Mouse (Mus musculus) liver, adult 2 months (tissue): ENCODE results near the gene Ppm1h. TPM values are rescaled to one million over a fixed set of nuclear protein-coding genes. Genes with fewer than 3 reads are reported as not detected.
A peak's percentile ranks its signal among the peaks of the same experiment; 100 is the strongest.

Experiments
- DNase-seq: peaks from one replicate; pipeline ENCODE4 v3.0.0-alpha.2; 2011; ENCODE audit warnings: low read depth, low spot score; ENCODE audit errors: extremely low read depth
- H3K27ac ChIP-seq: fragments of 200-500 bp; replicated peaks from 2 replicates; pipeline ENCODE4 v1.5.1; 2012; ENCODE audit warnings: low read depth, mild to moderate bottlenecking, control low read depth, inconsistent platforms, low read length; ENCODE audit not compliant: insufficient read depth
- H3K27me3 ChIP-seq: fragments of 200-500 bp; 2 replicates; pipeline ENCODE4 v1.6.1; 2012; ENCODE audit warnings: mild to moderate bottlenecking, moderate library complexity, low read length, inconsistent platforms; ENCODE audit not compliant: control insufficient read depth, insufficient read depth
- H3K36me3 ChIP-seq: fragments of 200-500 bp; 2 replicates; pipeline ENCODE4 v1.6.1; 2012; ENCODE audit warnings: low read length, inconsistent platforms; ENCODE audit not compliant: control insufficient read depth, insufficient read depth
- H3K4me1 ChIP-seq: fragments of 200-500 bp; 2 replicates; pipeline ENCODE4 v1.6.1; 2011; ENCODE audit warnings: low read length; ENCODE audit not compliant: control insufficient read depth, insufficient read depth
- H3K4me3 ChIP-seq: fragments of 200-500 bp; 2 replicates; pipeline ENCODE4 v1.5.1; 2011; ENCODE audit warnings: low read depth, mild to moderate bottlenecking, control low read depth, low read length, moderate library complexity; ENCODE audit not compliant: insufficient read depth
- H3K79me2 ChIP-seq: fragments of 200-500 bp; 2 replicates; pipeline ENCODE4 v1.6.1; 2012; ENCODE audit warnings: inconsistent platforms, mild to moderate bottlenecking, low read length, moderate library complexity; ENCODE audit not compliant: control insufficient read depth, insufficient read depth
- H3K9ac ChIP-seq: fragments of 200-500 bp; 2 replicates; pipeline ENCODE4 v1.6.1; 2012; ENCODE audit warnings: low read depth, mild to moderate bottlenecking, control low read depth, inconsistent platforms, low read length
- CTCF ChIP-seq: fragments of 200-500 bp; IDR thresholded peaks from 2 replicates; pipeline ENCODE4 v1.5.1; 2011; ENCODE audit warnings: low read depth, low read length, control low read depth
- POLR2A ChIP-seq: fragments of 200-500 bp; IDR thresholded peaks from 2 replicates; pipeline ENCODE4 v1.6.1; 2011; ENCODE audit warnings: low read length, control low read depth; ENCODE audit not compliant: insufficient read depth; ENCODE audit errors: extremely low read depth
- WGBS: fragments of 180-500 bp; shearing (Covaris S2); methylation state at CpG from one replicate; pipeline ENCODE4 v1.1.7; 2018; 5-methylcytosine and 5-hydroxymethylcytosine counted together
- polyA plus RNA-seq: library from polyadenylated mRNA; depleted of rRNA; stranded (reverse); fragments of >200 nt; gene quantifications from 2 replicates; pipeline ENCODE4 v1.2.3, GENCODE M21; 2012
- total RNA-seq: library from RNA; depleted of rRNA; stranded (reverse); fragments of >200 nt; gene quantifications from 2 replicates; pipeline ENCODE4 v1.2.3, GENCODE M21; 2014

Ppm1h gene
- total and polyA plus RNA-seq, 2 experiments: 1.5 to 3.7 TPM

GRCm38 (mm10) chr10:122680387-122681084 lies 2.0 kb downstream of the Ppm1h start:
- Histone ChIP-seq H3K4me1 (no peaks in the 10 kb centered on the region), H3K27ac (no peak overlapping the region), H3K79me2 (no peaks in the 10 kb centered on the region), H3K4me3 (peak overlapping the region; percentile 48; the same call in 1 of the 2 replicates), H3K9ac (no peak overlapping the region), H3K36me3 (no peaks in the 10 kb centered on the region), H3K27me3 (no peaks in the 10 kb centered on the region)
- WGBS: 29% methylated on average over 18 of the region's 19 CpGs
- TF ChIP-seq POLR2A: no peak
- no peak for TF ChIP-seq CTCF
- DNase-seq: no peak

- 85% methylated on average over 4 of the region's 4 CpGs for WGBS
- H3K36me3 ChIP-seq: no peaks in the 10 kb centered on the region
- no peak overlapping the region for H3K27ac ChIP-seq
- no peaks in the 10 kb centered on the region for H3K4me1 ChIP-seq
- H3K4me3 ChIP-seq: no peak overlapping the region
- no peak for TF ChIP-seq CTCF
- no peak for TF ChIP-seq POLR2A
- no peaks in the 10 kb centered on the region for H3K79me2 ChIP-seq
- H3K9ac ChIP-seq: no peak overlapping the region
- H3K27me3 ChIP-seq: no peaks in the 10 kb centered on the region
- no peak for DNase-seq
These were observed 2.5 kb downstream of the Ppm1h start for GRCm38 (mm10) chr10:122681085-122681408.

GRCm38 (mm10) chr10:122683819-122684330 lies 5.3 kb downstream of the Ppm1h start:
- Histone ChIP-seq H3K9ac (no peak overlapping the region), H3K4me3 (no peak overlapping the region), H3K27ac (no peak overlapping the region), H3K36me3 (no peaks in the 10 kb centered on the region), H3K27me3 (no peaks in the 10 kb centered on the region), H3K4me1 (no peaks in the 10 kb centered on the region), H3K79me2 (no peaks in the 10 kb centered on the region)
- 58% methylated on average over 5 of the region's 5 CpGs for WGBS
- TF ChIP-seq POLR2A: no peak
- no peak for TF ChIP-seq CTCF
- no peak for DNase-seq

- no peak overlapping the region for H3K4me3 ChIP-seq
- TF ChIP-seq CTCF: no peak
- TF ChIP-seq POLR2A: no peak
- no peak overlapping the region for H3K9ac ChIP-seq
- H3K79me2 ChIP-seq: no peaks in the 10 kb centered on the region
- H3K27me3 ChIP-seq: no peaks in the 10 kb centered on the region
- 3% methylated on average over 1 of the region's 1 CpGs for WGBS
- H3K4me1 ChIP-seq: no peaks in the 10 kb centered on the region
- H3K27ac ChIP-seq: no peak overlapping the region
- no peak for DNase-seq
- peaks cover 2% of the 10 kb centered on the region; the same call in 1 of the 2 replicates for H3K36me3 ChIP-seq
These were observed 6.7 kb downstream of the Ppm1h start for GRCm38 (mm10) chr10:122685297-122685696.

GRCm38 (mm10) chr10:122685836-122686531 lies 7.4 kb downstream of the Ppm1h start:
- WGBS: 97% methylated on average over 19 of the region's 19 CpGs
- Histone ChIP-seq H3K4me1 (no peaks in the 10 kb centered on the region), H3K27me3 (no peaks in the 10 kb centered on the region), H3K27ac (no peak overlapping the region), H3K79me2 (no peaks in the 10 kb centered on the region), H3K9ac (no peak overlapping the region), H3K4me3 (no peak overlapping the region), H3K36me3 (peaks cover 2% of the 10 kb centered on the region; the same call in 1 of the 2 replicates)
- TF ChIP-seq CTCF (no peak), POLR2A (no peak)
- DNase-seq: no peak

- H3K4me3 ChIP-seq: no peak overlapping the region
- H3K27ac ChIP-seq: no peak overlapping the region
- peaks cover 2% of the 10 kb centered on the region; the same call in 1 of the 2 replicates for H3K36me3 ChIP-seq
- DNase-seq: no peak
- H3K9ac ChIP-seq: no peak overlapping the region
- H3K4me1 ChIP-seq: no peaks in the 10 kb centered on the region
- H3K27me3 ChIP-seq: no peaks in the 10 kb centered on the region
- WGBS: 88% methylated on average over 6 of the region's 6 CpGs
- TF ChIP-seq POLR2A (no peak), CTCF (no peak)
- H3K79me2 ChIP-seq: no peaks in the 10 kb centered on the region
These were observed 12.1 kb downstream of the Ppm1h start for GRCm38 (mm10) chr10:122690698-122691097.
